Mouse (Mus musculus): ENCODE results near the gene Gm4301. TPM values are rescaled to one million over a fixed set of nuclear protein-coding genes. Genes with fewer than 3 reads are reported as not detected.

Gene Gm4301
- total and polyA plus RNA-seq, 2 experiments, result not detected

Other genes with a start within 250 kb of the Gm4301 start
- not detected in 2 replicates for gene Gm4302, start 5.2 kb downstream of the Gm4301 start, total RNA-seq (2014; rRNA removed)
- not detected in 2 replicates for gene Gm4302, start 5.2 kb downstream of the Gm4301 start, polyA plus RNA-seq (2012; rRNA removed)
- not detected in 2 replicates for gene Gm4303, start 10.3 kb downstream of the Gm4301 start, total RNA-seq (2014; rRNA removed)
- gene Gm4303, start 10.3 kb downstream of the Gm4301 start, polyA plus RNA-seq (2012; rRNA removed), result not detected in 2 replicates
- not detected in 2 replicates for gene Gm4305, start 15.4 kb downstream of the Gm4301 start, total RNA-seq (2014; rRNA removed)
- not detected in 2 replicates for gene Gm4305, start 15.4 kb downstream of the Gm4301 start, polyA plus RNA-seq (2012; rRNA removed)
- not detected in 2 replicates for gene Gm4307, start 25.7 kb downstream of the Gm4301 start, total RNA-seq (2014; rRNA removed)
- gene Gm4307, start 25.7 kb downstream of the Gm4301 start, polyA plus RNA-seq (2012; rRNA removed), result not detected in 2 replicates
- not detected in 2 replicates for gene Gm4312, start 46.9 kb downstream of the Gm4301 start, total RNA-seq (2014; rRNA removed)
- gene Gm4312, start 46.9 kb downstream of the Gm4301 start, polyA plus RNA-seq (2012; rRNA removed), result not detected in 2 replicates
- gene Tmtc3, start 151.7 kb downstream of the Gm4301 start, total RNA-seq (2014; rRNA removed), result 6.4 and 8.8 TPM in 2 replicates
- 1.7 and 2.0 TPM in 2 replicates for gene Tmtc3, start 151.7 kb downstream of the Gm4301 start, polyA plus RNA-seq (2012; rRNA removed)
- gene Cep290, start 151.9 kb downstream of the Gm4301 start, total RNA-seq (2014; rRNA removed), result 2.3 and 3.0 TPM in 2 replicates
- gene Cep290, start 151.9 kb downstream of the Gm4301 start, polyA plus RNA-seq (2012; rRNA removed), result 0.10 TPM in 2 replicates